Mouse (Mus musculus) liver, postnatal 0 days (tissue): ENCODE data around the gene Wdr46. TPM values are rescaled to one million over a fixed set of nuclear protein-coding genes. Genes with fewer than 3 reads are reported as not detected.
A peak's percentile ranks its signal among the peaks of the same experiment; 100 is the strongest.
"Not testable (repeated sequence)": the region's sequence is repeated elsewhere in the genome, so short reads cannot be mapped to it uniquely, and the experiment has no call there.

Source experiments
- ATAC-seq: fragments of 200-750 bp; cut with Nextera tagmentation; 2 replicates; pipeline ENCODE4 v1.8.0; 2017; ENCODE audit warnings: mild to moderate bottlenecking, moderate library complexity
- DNase-seq: peaks from one replicate; pipeline ENCODE4 v3.0.0-alpha.2; 2016
- H3K27ac ChIP-seq: fragments of 300-500 bp; sonication (generic); 2 replicates; pipeline ENCODE4 v1.5.1; 2014; ENCODE audit warnings: antibody characterized with exemption, moderate library complexity, mild to moderate bottlenecking, low read depth
- H3K27me3 ChIP-seq: fragments of 300-500 bp; sonication (generic); 2 replicates; pipeline ENCODE4 v1.6.1; 2014; ENCODE audit warnings: low read length, control low read depth, mixed read lengths; ENCODE audit not compliant: insufficient read depth
- H3K36me3 ChIP-seq: fragments of 300-500 bp; sonication (generic); replicated peaks from 2 replicates; pipeline ENCODE4 v1.6.1; 2014; ENCODE audit warnings: mild to moderate bottlenecking, control low read depth, low read length, moderate library complexity, mixed read lengths; ENCODE audit not compliant: insufficient read depth
- H3K4me1 ChIP-seq: fragments of 300-500 bp; sonication (generic); 2 replicates; pipeline ENCODE4 v1.6.1; 2014; ENCODE audit warnings: antibody characterized with exemption, mild to moderate bottlenecking, control low read depth; ENCODE audit not compliant: insufficient read depth
- H3K4me2 ChIP-seq: fragments of 300-500 bp; sonication (generic); 2 replicates; pipeline ENCODE4 v1.6.1; 2014; ENCODE audit warnings: low read depth, mild to moderate bottlenecking, low read length, moderate library complexity, mixed read lengths
- H3K4me3 ChIP-seq: fragments of 300-500 bp; sonication (generic); 2 replicates; pipeline ENCODE4 v1.5.1; 2014; ENCODE audit warnings: low read depth, low read length
- H3K9ac ChIP-seq: fragments of 300-500 bp; sonication (generic); replicated peaks from 2 replicates; pipeline ENCODE4 v1.6.1; 2014; ENCODE audit warnings: mild to moderate bottlenecking, moderate library complexity
- H3K9me3 ChIP-seq: fragments of 300-500 bp; sonication (generic); 2 replicates; pipeline ENCODE4 v1.6.1; 2016; ENCODE audit warnings: mild to moderate bottlenecking, control low read depth, low read length, mixed read lengths
- CTCF ChIP-seq: sonication (generic); IDR thresholded peaks from 2 replicates; pipeline ENCODE4 v1.5.1; 2016; ENCODE audit warnings: antibody characterized with exemption, low read depth
- EP300 ChIP-seq: IDR thresholded peaks from 2 replicates; pipeline ENCODE4 v1.6.1; 2016; ENCODE audit warnings: antibody characterized with exemption, low read depth, mild to moderate bottlenecking
- WGBS: fragments of 180-500 bp; shearing (Covaris S2); extraction: QIAGEN DNeasy Blood & Tissue Kit; methylation state at CpG from one replicate; pipeline ENCODE4 v1.1.7; 2014; ENCODE audit not compliant: insufficient replicate concordance; 5-methylcytosine and 5-hydroxymethylcytosine counted together
- polyA plus RNA-seq: library from polyadenylated mRNA; unstranded; fragments of >200 nt; fragmentation: Nextera tagmentation; extraction: Ambion mirVana; gene quantifications from 2 replicates; pipeline ENCODE4 v1.2.1, GENCODE M21; 2015

Wdr46 gene
- polyA plus RNA-seq, 1 experiment from 2014 or later, result 12.7 TPM

GRCm38 (mm10) chr17:33980181-33981035 is 39.9 kb downstream of the Wdr46 start:
- Histone ChIP-seq H3K9ac (no peak overlapping the region), H3K27ac (peak overlapping the region; percentile 91), H3K4me3 (no peak overlapping the region), H3K9me3 (no peaks in the 10 kb centered on the region), H3K36me3 (no peaks in the 10 kb centered on the region), H3K4me2 (peak overlapping the region; percentile 74; the same call in 1 of the 2 replicates), H3K27me3 (peaks cover 7% of the 10 kb centered on the region; the same call in 1 of the 2 replicates), H3K4me1 (peaks cover 26% of the 10 kb centered on the region)
- WGBS, result 72% methylated on average over 19 of the region's 19 CpGs
- TF ChIP-seq CTCF (no peak), EP300 (no peak)
- no peak for ATAC-seq
- DNase-seq, result no peak

GRCm38 (mm10) chr17:33981192-33981909 is 40.9 kb downstream of the Wdr46 start:
- ATAC-seq (peak; percentile 71), DNase-seq (peak; percentile 93)
- H3K9me3 ChIP-seq, H3K27me3 ChIP-seq, H3K36me3 ChIP-seq: not testable (repeated sequence)
- Histone ChIP-seq H3K9ac (peak overlapping the region; percentile 59; the same call in 1 of the 2 replicates), H3K4me2 (peak overlapping the region; percentile 74), H3K4me1 (peaks cover 26% of the 10 kb centered on the region), H3K27ac (peak overlapping the region; percentile 91), H3K4me3 (peak overlapping the region; percentile 51)
- TF ChIP-seq EP300, result peak; percentile 65; the same call in 1 of the 2 replicates
- TF ChIP-seq CTCF, result peak; percentile 85
- under 1% methylated on average over 27 of the region's 27 CpGs for WGBS

- TF ChIP-seq CTCF, result peak; percentile 96
- H3K9ac ChIP-seq, H3K9me3 ChIP-seq, H3K4me3 ChIP-seq, H3K27me3 ChIP-seq, H3K27ac ChIP-seq, H3K36me3 ChIP-seq, ATAC-seq: not testable (repeated sequence)
- peak; percentile 78 for DNase-seq
- WGBS, result 4% methylated on average over 8 of the region's 8 CpGs
- Histone ChIP-seq H3K4me1 (peaks cover 26% of the 10 kb centered on the region), H3K4me2 (peak overlapping the region; percentile 74)
Observed at GRCm38 (mm10) chr17:33982136-33982535, 41.7 kb downstream of the Wdr46 start.

- no peaks in the 10 kb centered on the region for H3K27me3 ChIP-seq
- peaks cover 6% of the 10 kb centered on the region for H3K36me3 ChIP-seq
- H3K4me1 ChIP-seq, result no peaks in the 10 kb centered on the region
- H3K27ac ChIP-seq, result no peak overlapping the region
- no peak for TF ChIP-seq EP300
- peak; percentile 88 for TF ChIP-seq CTCF
- no peak overlapping the region for H3K4me2 ChIP-seq
- ATAC-seq (peak; percentile 66), DNase-seq (peak; percentile 73)
- no peak overlapping the region for H3K4me3 ChIP-seq
- H3K9me3 ChIP-seq, result 0 out of 2 replicates have a peak, but pooled peaks cover 2% of the 10 kb centered on the region
- 29% methylated on average over 10 of the region's 10 CpGs for WGBS
- H3K9ac ChIP-seq, result no peak overlapping the region
Observed at GRCm38 (mm10) chr17:33991788-33992664, 51.6 kb downstream of the Wdr46 start.

GRCm38 (mm10) chr17:33994959-33995358 is 54.5 kb downstream of the Wdr46 start:
- Histone ChIP-seq H3K4me3 (no peak overlapping the region), H3K9ac (no peak overlapping the region), H3K4me1 (peaks cover 5% of the 10 kb centered on the region; the same call in 1 of the 2 replicates), H3K4me2 (no peak overlapping the region), H3K9me3 (0 out of 2 replicates have a peak, but pooled peaks cover 2% of the 10 kb centered on the region), H3K27me3 (no peaks in the 10 kb centered on the region), H3K36me3 (peaks cover 6% of the 10 kb centered on the region), H3K27ac (no peak overlapping the region)
- WGBS, result 84% methylated on average over 8 of the region's 8 CpGs
- TF ChIP-seq CTCF, result no peak
- TF ChIP-seq EP300, result no peak
- ATAC-seq, result no peak
- DNase-seq, result no peak
